Mouse (Mus musculus) frontal cortex, adult 2 months (tissue): ENCODE measurements around the gene 2310011J03Rik. TPM values are rescaled to one million over a fixed set of nuclear protein-coding genes. Genes with fewer than 3 reads are reported as not detected.

ENCODE experiments used
- DNase-seq, 2 experiments: peaks; one replicate each; pipeline ENCODE4 v3.0.0; 2022; ENCODE audit warnings: low spot score in 1 of 2; ENCODE audit errors: extremely low spot score in 1 of 2
- polyA plus RNA-seq: library from polyadenylated mRNA; depleted of rRNA; stranded (reverse); fragments of >200 nt; gene quantifications from 2 replicates; pipeline ENCODE4 v1.2.3, GENCODE M21; 2012

The 2310011J03Rik gene
- polyA plus RNA-seq, 1 experiment, result 41.6 TPM

DNA sequence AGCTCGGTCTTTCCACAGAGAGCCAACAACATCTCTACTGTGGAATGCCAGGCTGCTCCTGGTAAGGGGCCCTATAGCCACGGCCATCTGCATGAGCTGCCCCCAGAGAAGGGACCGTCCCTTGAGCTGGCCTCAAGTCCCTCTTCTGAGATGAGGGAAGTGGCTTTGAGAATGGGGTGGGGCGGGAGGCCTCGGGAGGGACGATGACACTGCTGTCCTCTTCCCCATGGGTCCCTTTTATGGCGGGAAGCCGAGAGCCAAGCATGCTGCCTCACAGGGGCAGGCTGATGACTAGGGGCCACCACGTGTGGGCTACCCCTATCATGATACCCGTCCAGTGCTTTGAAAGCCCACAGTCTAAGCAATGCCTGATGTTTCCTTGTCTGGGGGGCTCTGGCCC is 3.3 kb downstream of the 2310011J03Rik start:
- DNase-seq, result no peak

GRCm38 (mm10) chr10:80316359-80316781 is 4.0 kb downstream of the 2310011J03Rik start:
- DNase-seq, result no peak

DNA sequence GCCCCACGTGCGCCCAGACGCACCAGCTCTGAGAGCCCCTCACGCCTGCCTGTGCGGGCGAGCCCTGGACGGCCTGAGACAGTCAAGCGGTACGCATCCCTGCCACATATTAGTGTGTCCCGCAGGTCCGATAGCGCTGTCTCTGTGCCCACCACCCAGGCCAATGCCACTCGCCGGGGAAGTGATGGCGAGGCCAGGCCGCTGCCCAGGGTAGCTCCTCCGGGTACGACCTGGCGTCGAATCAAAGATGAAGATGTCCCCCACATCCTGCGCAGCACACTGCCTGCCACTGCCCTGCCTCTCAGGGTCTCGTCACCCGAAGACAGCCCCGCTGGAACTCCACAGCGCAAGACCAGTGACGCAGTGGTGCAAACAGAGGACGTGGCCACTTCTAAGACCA is 5.0 kb downstream of the 2310011J03Rik start:
- no peak for DNase-seq

DNA sequence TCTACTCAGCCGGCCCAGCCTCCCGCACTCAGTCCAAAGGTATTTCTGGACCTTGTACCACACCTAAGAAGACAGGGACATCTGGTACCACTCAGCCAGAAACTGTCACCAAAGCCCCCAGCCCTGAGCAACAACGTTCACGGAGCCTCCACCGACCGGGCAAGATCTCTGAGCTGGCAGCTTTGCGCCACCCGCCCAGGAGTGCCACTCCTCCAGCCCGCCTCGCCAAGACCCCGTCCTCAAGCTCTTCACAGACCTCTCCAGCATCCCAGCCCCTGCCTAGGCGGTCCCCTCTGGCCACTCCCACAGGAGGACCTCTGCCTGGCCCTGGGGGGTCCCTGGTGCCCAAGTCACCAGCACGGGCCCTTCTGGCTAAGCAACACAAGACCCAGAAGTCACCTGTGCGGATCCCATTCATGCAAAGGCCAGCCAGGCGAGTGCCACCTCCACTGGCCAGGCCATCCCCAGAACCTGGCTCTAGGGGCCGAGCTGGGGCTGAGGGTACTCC is 5.8 kb downstream of the 2310011J03Rik start:
- DNase-seq, result no peak

GRCm38 (mm10) chr10:80313627-80314201 is 6.6 kb downstream of the 2310011J03Rik start:
- no peak for DNase-seq

DNA sequence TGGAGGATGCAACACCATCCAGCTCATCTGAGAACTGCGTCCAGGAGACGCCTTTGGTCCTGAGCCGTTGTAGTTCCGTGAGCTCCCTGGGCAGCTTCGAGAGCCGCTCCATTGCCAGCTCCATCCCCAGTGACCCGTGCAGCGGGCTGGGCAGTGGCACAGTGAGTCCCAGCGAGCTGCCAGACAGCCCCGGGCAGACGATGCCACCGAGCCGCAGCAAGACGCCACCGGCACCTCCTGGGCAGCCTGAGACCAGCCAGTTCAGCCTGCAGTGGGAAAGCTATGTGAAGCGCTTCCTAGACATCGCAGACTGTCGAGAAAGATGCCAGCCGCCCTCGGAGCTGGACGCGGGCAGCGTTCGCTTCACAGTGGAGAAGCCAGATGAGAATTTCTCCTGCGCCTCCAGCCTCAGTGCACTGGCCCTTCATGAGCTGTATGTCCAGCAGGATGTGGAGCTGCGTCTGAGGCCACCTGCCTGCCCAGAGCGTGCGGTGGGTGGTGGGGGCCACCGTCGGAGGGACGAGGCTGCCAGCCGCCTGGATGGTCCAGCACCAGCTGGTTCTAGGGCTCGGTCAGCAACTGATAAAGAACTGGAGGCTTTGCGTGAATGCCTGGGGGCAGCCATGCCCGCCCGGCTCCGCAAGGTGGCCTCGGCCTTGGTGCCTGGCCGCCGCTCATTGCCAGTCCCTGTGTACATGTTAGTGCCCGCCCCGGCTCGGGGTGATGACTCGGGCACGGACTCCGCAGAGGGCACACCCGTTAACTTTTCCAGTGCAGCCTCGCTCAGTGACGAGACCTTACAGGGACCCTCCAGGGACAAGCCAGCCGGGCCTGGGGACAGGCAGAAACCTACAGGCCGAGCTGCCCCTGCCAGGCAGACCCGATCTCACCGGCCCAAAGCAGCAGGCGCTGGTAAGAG is 7.5 kb downstream of the 2310011J03Rik start:
- DNase-seq, result no peak

GRCm38 (mm10) chr10:80311560-80311959 is 8.8 kb downstream of the 2310011J03Rik start:
- DNase-seq, result no peak

GRCm38 (mm10) chr10:80304862-80305261 is 15.5 kb downstream of the 2310011J03Rik start:
- no peak for DNase-seq

DNA sequence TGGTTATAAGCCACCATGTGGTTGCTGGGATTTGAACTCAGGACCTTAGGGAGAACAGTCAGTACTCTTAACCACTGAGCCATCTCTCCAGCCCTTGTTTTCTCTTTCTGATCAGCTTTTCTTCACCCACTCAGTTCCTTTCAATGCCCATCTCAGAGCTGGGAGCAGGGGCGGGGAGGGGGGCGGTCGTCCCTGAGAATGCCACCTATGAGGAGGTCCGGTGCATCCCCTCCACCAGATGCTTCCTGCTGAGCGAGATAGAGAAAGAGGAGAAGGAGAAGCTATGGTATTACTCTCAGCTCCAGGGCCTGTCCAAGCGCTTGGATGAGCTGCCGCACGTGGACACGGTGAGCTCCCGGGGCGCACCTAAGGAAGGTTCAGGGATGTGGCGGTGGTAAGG is 15.9 kb downstream of the 2310011J03Rik start:
- DNase-seq, result no peak

DNA sequence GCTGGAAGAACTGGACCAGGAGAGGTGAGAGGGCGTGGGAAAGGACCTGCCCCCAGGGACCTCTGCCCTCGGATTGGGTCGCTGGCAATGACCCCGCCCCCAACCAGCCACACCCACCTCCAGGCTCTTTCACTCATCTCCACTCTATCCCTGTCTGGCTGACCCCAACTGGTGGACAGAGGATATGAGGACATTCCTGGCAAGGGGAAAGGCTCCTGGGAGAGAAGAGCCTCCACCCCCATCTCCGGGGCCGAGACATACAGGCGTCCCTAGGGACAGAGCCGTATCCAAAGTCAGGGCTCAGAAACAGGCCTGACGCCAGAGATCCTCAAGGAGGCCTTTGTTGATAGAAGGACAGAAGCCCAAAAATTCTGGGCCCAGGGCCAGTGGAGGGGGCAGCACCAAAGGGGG is 17.9 kb downstream of the 2310011J03Rik start:
- peak; percentile 58 to 65 for DNase-seq

- no peak for DNase-seq
These were observed 18.3 kb downstream of the 2310011J03Rik start for GRCm38 (mm10) chr10:80302082-80302355.

DNA sequence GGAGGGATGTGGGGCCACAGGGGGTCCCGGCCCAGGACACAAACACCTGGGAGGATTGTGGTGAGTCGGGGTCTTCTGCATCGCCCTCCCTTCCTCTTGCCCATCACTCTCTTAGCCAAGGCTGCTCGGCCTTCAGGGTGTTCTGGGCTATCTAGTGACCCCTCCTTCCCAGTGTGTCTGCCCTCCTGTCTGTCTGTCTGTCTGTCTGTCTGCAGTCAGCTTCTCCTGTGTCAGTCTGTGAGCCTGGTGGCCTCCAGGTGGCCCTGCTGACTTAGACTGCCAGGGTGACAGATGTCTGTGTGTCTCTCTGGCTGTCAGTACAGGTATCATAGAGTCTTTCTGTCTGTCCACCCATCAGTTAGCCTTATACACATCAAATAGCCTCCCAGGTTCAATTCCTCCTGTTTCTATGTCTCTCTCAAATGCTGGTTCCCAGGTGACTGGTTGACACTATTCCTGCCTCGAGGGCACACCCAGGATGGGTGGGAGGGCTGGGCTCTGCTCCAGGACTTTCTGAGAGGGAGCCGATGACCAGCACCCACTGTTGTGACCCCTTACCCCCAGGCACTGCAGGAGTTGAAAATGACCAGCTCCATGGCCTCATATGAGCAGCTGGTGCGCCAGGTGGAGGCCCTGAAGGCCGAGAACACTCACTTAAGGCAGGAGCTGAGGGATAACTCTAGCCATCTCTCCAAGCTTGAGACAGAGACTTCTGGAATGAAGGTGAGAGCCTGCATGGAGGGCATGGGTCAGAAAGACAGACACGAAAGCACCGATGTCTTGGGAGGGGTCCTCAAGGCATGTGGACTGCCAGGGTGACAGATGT is 18.9 kb downstream of the 2310011J03Rik start:
- DNase-seq, result no peak

DNA sequence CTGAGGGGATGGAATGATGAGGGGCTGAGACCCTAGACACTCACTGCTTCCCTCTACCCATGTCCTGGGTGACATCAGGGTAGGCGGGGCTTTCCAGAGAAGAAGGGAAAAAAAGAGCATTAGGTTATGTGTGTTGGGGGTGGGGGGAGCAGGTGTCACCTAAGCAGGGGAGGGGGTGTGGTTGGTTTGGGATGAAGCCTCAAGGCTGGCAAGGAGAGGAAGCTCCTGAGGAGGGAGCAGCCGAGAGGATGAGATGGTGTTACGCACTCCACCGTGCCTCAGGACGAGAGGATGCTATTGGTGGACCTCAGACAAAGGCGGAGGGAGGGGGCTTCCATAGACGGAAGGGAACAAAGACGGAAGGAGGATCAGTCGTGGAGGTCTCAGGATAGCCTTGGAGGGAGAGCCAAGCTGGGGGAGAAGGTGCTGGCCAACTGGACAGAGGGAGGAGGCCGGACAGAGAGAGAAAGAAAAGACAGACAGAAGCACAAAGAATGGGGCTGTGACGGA is 19.6 kb downstream of the 2310011J03Rik start:
- no peak for DNase-seq

- no peak for DNase-seq
These were observed 20.5 kb downstream of the 2310011J03Rik start for GRCm38 (mm10) chr10:80299824-80300223.

DNA sequence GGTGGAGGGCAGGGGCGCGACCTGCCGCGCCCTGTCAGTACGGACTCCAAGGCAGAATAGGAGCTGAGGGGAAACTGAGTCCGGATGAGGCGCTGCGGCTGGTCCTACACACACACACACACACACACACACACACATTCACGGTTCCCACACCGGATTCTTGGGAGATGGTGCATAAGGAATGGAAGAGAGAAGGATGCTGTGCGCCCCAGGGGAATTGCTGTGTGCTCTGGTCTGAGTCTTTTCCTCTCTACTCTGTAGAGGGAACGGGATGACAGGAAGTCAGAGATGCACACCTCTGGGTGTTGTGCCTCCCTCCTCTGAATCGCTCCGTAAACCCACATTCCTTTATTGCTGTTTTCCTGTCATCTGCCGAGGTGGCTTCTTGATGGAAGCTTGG is 21.0 kb downstream of the 2310011J03Rik start:
- no peak for DNase-seq

GRCm38 (mm10) chr10:80298571-80299281 is 21.6 kb downstream of the 2310011J03Rik start:
- DNase-seq, result peak; percentile 83 to 93

GRCm38 (mm10) chr10:80297526-80298133 is 22.7 kb downstream of the 2310011J03Rik start:
- DNase-seq, result no peak

DNA sequence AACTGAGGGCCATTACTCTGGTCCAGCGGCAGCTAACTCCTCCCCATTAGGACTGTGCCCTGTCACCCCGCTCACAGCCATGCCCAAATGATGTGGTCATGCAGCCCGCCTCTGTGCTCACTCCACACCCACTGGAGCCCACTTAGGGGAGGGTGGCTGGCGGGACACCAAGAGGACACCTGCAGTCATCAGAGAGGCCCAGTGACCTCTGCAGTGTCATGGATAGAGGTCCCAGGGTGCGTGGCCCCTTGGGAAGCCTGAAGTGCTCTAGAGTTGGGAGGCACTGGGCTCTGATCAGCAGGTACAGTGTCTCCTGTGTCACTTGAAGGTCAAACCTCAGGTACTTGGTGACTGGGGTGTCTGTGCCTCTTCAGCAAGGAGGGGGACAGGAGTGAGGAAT is 23.5 kb downstream of the 2310011J03Rik start:
- DNase-seq, result no peak

- peak; percentile 74 to 79 for DNase-seq
These were observed 24.5 kb downstream of the 2310011J03Rik start, which contains the start of gene Apc2 for GRCm38 (mm10) chr10:80295618-80296425. Apc2 (plus strand) TSS chr10:80295977.
